ENCODE assay signal across 31 mouse cellular contexts in the genomic region with DNA sequence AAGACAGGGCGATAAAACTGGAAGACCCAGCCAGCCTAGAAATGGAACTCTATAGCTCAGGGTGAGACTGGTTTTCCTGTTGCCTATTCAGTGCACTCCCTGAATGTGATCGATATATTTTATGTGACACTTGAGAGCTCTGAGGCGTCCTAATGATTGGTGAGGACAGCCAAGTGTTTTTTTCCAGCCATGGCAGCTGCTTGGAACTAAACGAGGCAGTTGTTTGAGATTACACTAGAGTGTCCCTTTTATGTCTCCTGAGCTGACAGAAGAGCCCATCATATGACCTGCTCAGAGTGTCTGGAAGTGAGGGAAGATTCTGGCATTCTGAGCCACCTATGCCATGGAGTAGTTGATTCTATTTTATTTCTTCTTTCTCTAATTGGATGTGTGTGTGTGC. TPM values are rescaled to one million over a fixed set of nuclear protein-coding genes. Genes with fewer than 3 reads are reported as not detected.
DNase-seq lines count a peak whose midpoint lies in the region; ATAC-seq lines count a peak whose summit lies in the region.
"Had no signal": no experiment of that assay in that cellular context is flagged by ENCODE, and none has a peak within 500 bp of the region (broad histone marks: within the 10 kb centered on the region; RNA-seq: fewer than 3 reads in every experiment).

No protein-coding gene starts in this region.

- no peaks in the 10 kb centered on the region for H3K36me3 ChIP-seq in neural tube, embryonic 13.5 days
- H3K36me3 ChIP-seq in neural tube, embryonic 15.5 days = no peaks in the 10 kb centered on the region
- no peaks in the 10 kb centered on the region for H3K36me3 ChIP-seq in heart, embryonic 11.5 days (ENCODE audit: control insufficient read depth, insufficient read depth, low read length)
- H3K36me3 ChIP-seq in heart, embryonic 16.5 days (ENCODE audit: control insufficient read depth, insufficient read depth) = no peaks in the 10 kb centered on the region
- no peaks in the 10 kb centered on the region for H3K36me3 ChIP-seq in forebrain, embryonic 11.5 days (ENCODE audit: control insufficient read depth, insufficient read depth, low read length)
- H3K36me3 ChIP-seq: hindbrain, embryonic 10.5 days; intestine, embryonic 15.5 days; neural tube, embryonic 12.5 days had no signal

- H3K4me1 ChIP-seq in neural tube, embryonic 13.5 days (replicated peaks) = 0 out of 2 replicates have a peak, but pooled peaks cover 5% of the 10 kb centered on the region
- no peaks in the 10 kb centered on the region for H3K4me1 ChIP-seq in neural tube, embryonic 15.5 days
- H3K4me1 ChIP-seq in heart, embryonic 11.5 days (ENCODE audit: control insufficient read depth, insufficient read depth, low read length) = 0 out of 2 replicates have a peak, but pooled peaks cover 6% of the 10 kb centered on the region
- peaks cover 16% of the 10 kb centered on the region for H3K4me1 ChIP-seq in heart, embryonic 16.5 days (ENCODE audit: control insufficient read depth, insufficient read depth, low read length)
- no peaks in the 10 kb centered on the region for H3K4me1 ChIP-seq in forebrain, embryonic 11.5 days (replicated peaks; ENCODE audit: control insufficient read depth, insufficient read depth, low read length)
- H3K4me1 ChIP-seq: hindbrain, embryonic 10.5 days; intestine, embryonic 15.5 days; neural tube, embryonic 12.5 days had no signal

- no peaks in the 10 kb centered on the region for H3K9me3 ChIP-seq in neural tube, embryonic 13.5 days
- H3K9me3 ChIP-seq in neural tube, embryonic 15.5 days (replicated peaks) = no peaks in the 10 kb centered on the region
- no peaks in the 10 kb centered on the region for H3K9me3 ChIP-seq in heart, embryonic 11.5 days (replicated peaks; ENCODE audit: control insufficient read depth, low read length)
- H3K9me3 ChIP-seq in heart, embryonic 16.5 days (replicated peaks; ENCODE audit: control insufficient read depth, low read length) = no peaks in the 10 kb centered on the region
- H3K9me3 ChIP-seq in forebrain, embryonic 11.5 days (ENCODE audit: control insufficient read depth, low read length) = no peaks in the 10 kb centered on the region
- H3K9me3 ChIP-seq: hindbrain, embryonic 10.5 days; intestine, embryonic 15.5 days; neural tube, embryonic 12.5 days had no signal

- no peak overlapping the region for H3K9ac ChIP-seq in neural tube, embryonic 13.5 days
- no peak overlapping the region for H3K9ac ChIP-seq in neural tube, embryonic 15.5 days (replicated peaks)
- H3K9ac ChIP-seq in heart, embryonic 11.5 days (ENCODE audit: low read depth, low read length) = no peak overlapping the region
- no peak overlapping the region for H3K9ac ChIP-seq in heart, embryonic 16.5 days (ENCODE audit: low read length)
- no peak overlapping the region for H3K9ac ChIP-seq in forebrain, embryonic 11.5 days (ENCODE audit: low read length)
- H3K9ac ChIP-seq: intestine, embryonic 15.5 days; liver, embryonic 14.5 days; neural tube, embryonic 12.5 days had no signal

- H3K27ac ChIP-seq in neural tube, embryonic 13.5 days (replicated peaks) = no peak overlapping the region
- no peak overlapping the region for H3K27ac ChIP-seq in neural tube, embryonic 15.5 days (replicated peaks)
- H3K27ac ChIP-seq in heart, embryonic 11.5 days (ENCODE audit: low read depth, low read length) = peak overlapping the region; percentile 86
- peak overlapping the region; percentile 85 for H3K27ac ChIP-seq in heart, embryonic 16.5 days (ENCODE audit: low read length)
- no peak overlapping the region for H3K27ac ChIP-seq in forebrain, embryonic 11.5 days (ENCODE audit: low read depth, low read length)
- H3K27ac ChIP-seq: hindbrain, embryonic 10.5 days; hindbrain, postnatal 0 days; intestine, embryonic 15.5 days; kidney, postnatal 0 days; liver, embryonic 14.5 days; macrophage; neural tube, embryonic 12.5 days had no signal

- 0 out of 2 replicates have a peak, but pooled peaks have one; percentile 19 for ATAC-seq in neural tube, embryonic 13.5 days (ENCODE audit: low read depth)
- no peak for ATAC-seq in neural tube, embryonic 15.5 days (ENCODE audit: low FRiP score)
- ATAC-seq in heart, embryonic 11.5 days (replicated peaks; ENCODE audit: insufficient number of reproducible peaks, low FRiP score, low TSS enrichment) = no peak; the same call in 1 of the 2 replicates
- ATAC-seq in heart, embryonic 16.5 days (replicated peaks; ENCODE audit: extremely low read depth, insufficient read depth, low FRiP score) = peak; percentile 20; the same call in 1 of the 2 replicates
- ATAC-seq in forebrain, embryonic 11.5 days (replicated peaks; ENCODE audit: low FRiP score) = no peak
- ATAC-seq: forebrain, embryonic 14.5 days; hindbrain, postnatal 0 days; intestine, embryonic 15.5 days; midbrain, embryonic 16.5 days; Patski had no signal

- no peak overlapping the region for H3K4me3 ChIP-seq in neural tube, embryonic 13.5 days
- H3K4me3 ChIP-seq in neural tube, embryonic 15.5 days (replicated peaks) = no peak overlapping the region
- H3K4me3 ChIP-seq in heart, embryonic 11.5 days (ENCODE audit: low read depth, low read length) = no peak overlapping the region
- no peak overlapping the region for H3K4me3 ChIP-seq in heart, embryonic 16.5 days (ENCODE audit: low read length)
- no peak overlapping the region for H3K4me3 ChIP-seq in forebrain, embryonic 11.5 days (ENCODE audit: low read depth, low read length)
- H3K4me3 ChIP-seq: hindbrain, embryonic 10.5 days; intestine, embryonic 15.5 days; neural tube, embryonic 12.5 days had no signal

- no peaks in the 10 kb centered on the region for H3K27me3 ChIP-seq in neural tube, embryonic 13.5 days
- H3K27me3 ChIP-seq in neural tube, embryonic 15.5 days (replicated peaks) = no peaks in the 10 kb centered on the region
- H3K27me3 ChIP-seq in heart, embryonic 11.5 days (ENCODE audit: control insufficient read depth, insufficient read depth, low read length) = no peaks in the 10 kb centered on the region
- H3K27me3 ChIP-seq in heart, embryonic 16.5 days (ENCODE audit: control insufficient read depth, insufficient read depth, low read length) = no peaks in the 10 kb centered on the region
- H3K27me3 ChIP-seq in forebrain, embryonic 11.5 days (ENCODE audit: control insufficient read depth, insufficient read depth, low read length) = no peaks in the 10 kb centered on the region
- H3K27me3 ChIP-seq: intestine, embryonic 15.5 days; neural tube, embryonic 12.5 days; Patski had no signal

- peak; percentile 39 to 47 for DNase-seq in heart, adult 18-20 months
- DNase-seq in heart, postnatal 36 days = no peak
- DNase-seq in layer of hippocampus, postnatal 14 days (ENCODE audit: low spot score in 2 of 2) = no peak
- no peak for DNase-seq in forebrain, embryonic 11.5 days (ENCODE audit: low spot score)
- DNase-seq: adrenal gland, postnatal 10 days; cerebellum, adult 11 months; cerebellum, adult 9-10 months; cerebellum, postnatal 36 days; gastrocnemius, postnatal 36 days; kidney, adult 8-10 months; liver; lung, adult 2 months; lung, postnatal 10 days; right cerebral cortex, adult 18-20 months; spleen, adult 18-20 months; thymus, postnatal 25 days had no signal

- H3K4me2 ChIP-seq in neural tube, embryonic 13.5 days = no peak overlapping the region
- H3K4me2 ChIP-seq in neural tube, embryonic 15.5 days = no peak overlapping the region
- H3K4me2 ChIP-seq in heart, embryonic 11.5 days = no peak overlapping the region
- H3K4me2 ChIP-seq in heart, embryonic 16.5 days (ENCODE audit: low read depth, low read length) = no peak overlapping the region
- H3K4me2 ChIP-seq in forebrain, embryonic 11.5 days (ENCODE audit: low read depth, low read length, severe bottlenecking) = no peak overlapping the region
- H3K4me2 ChIP-seq: intestine, embryonic 15.5 days; neural tube, embryonic 12.5 days had no signal

- intact Hi-C loops in heart, postnatal 36 days (cut with DNase I) = no loop called here

- 45% methylated on average over 4 of the region's 4 CpGs for WGBS in neural tube, embryonic 13.5 days
- 39% methylated on average over 4 of the region's 4 CpGs for WGBS in neural tube, embryonic 15.5 days
- WGBS in heart, embryonic 11.5 days (ENCODE audit: insufficient replicate concordance) = 51% methylated on average over 4 of the region's 4 CpGs
- 46% methylated on average over 4 of the region's 4 CpGs for WGBS in heart, embryonic 16.5 days
- 79% methylated on average over 4 of the region's 4 CpGs for WGBS in forebrain, embryonic 11.5 days

RNA-seq across cellular contexts. Expression of gene Rcan2, which starts 54.9 kb away (rescaled TPM):
- total RNA-seq in heart, adult 18-20 months (2021) = 100 to 1,000 TPM; 369 to 400 TPM
- total RNA-seq in heart, postnatal 36 days (2021) = 100 to 1,000 TPM; 355 to 411 TPM
- polyA plus RNA-seq in neural tube, embryonic 13.5 days (2015; fragmentation: Nextera tagmentation; extraction: Ambion mirVana) = 92.5 and 92.6 TPM in 2 replicates
- 118 and 139 TPM in 2 replicates for polyA plus RNA-seq in neural tube, embryonic 15.5 days (2015; fragmentation: Nextera tagmentation; extraction: Ambion mirVana)
- 28.7 and 32.4 TPM in 2 replicates for polyA plus RNA-seq in heart, embryonic 11.5 days (2014; fragmentation: Nextera tagmentation; extraction: Ambion mirVana)
- 63.1 and 63.9 TPM in 2 replicates for polyA plus RNA-seq in heart, embryonic 16.5 days (2015; fragmentation: Nextera tagmentation; extraction: Ambion mirVana)
- 10 to 100 TPM; 46.3 to 47.4 TPM for total RNA-seq in layer of hippocampus, postnatal 14 days (2021)
- polyA plus RNA-seq in forebrain, embryonic 11.5 days (2014; fragmentation: Nextera tagmentation; extraction: Ambion mirVana) = 18.9 and 20.6 TPM in 2 replicates
- total RNA-seq: MEL had no signal
- polyA plus RNA-seq: macrophage had no signal

Comparison
In these comparisons a context has a peak if more than half of its experiments do, and no peak if none do; other contexts are left out.
1. DNase-seq: peak in heart, adult 18-20 months (2 of 2); none in heart, postnatal 36 days (0 of 2), layer of hippocampus, postnatal 14 days (0 of 2) and forebrain, embryonic 11.5 days (single experiment).
2. ATAC-seq: peak in neural tube, embryonic 13.5 days (single experiment) and heart, embryonic 16.5 days (single experiment); none in neural tube, embryonic 15.5 days (single experiment), heart, embryonic 11.5 days (single experiment) and forebrain, embryonic 11.5 days (single experiment).
3. H3K27ac ChIP-seq: peak in heart, embryonic 11.5 days (single experiment) and heart, embryonic 16.5 days (single experiment); none in neural tube, embryonic 13.5 days (single experiment), neural tube, embryonic 15.5 days (single experiment) and forebrain, embryonic 11.5 days (single experiment).